Mouse (Mus musculus) limb, embryonic 11.5 days (tissue): Measurements from ENCODE around the gene Lce3d. TPM values are rescaled to one million over a fixed set of nuclear protein-coding genes. Genes with fewer than 3 reads are reported as not detected.
A peak's percentile ranks its signal among the peaks of the same experiment; 100 is the strongest.

Source experiments
- ATAC-seq: fragments of 200-750 bp; cut with Nextera tagmentation; 2 replicates; pipeline ENCODE4 v1.8.0; 2017; ENCODE audit warnings: low read depth; ENCODE audit not compliant: insufficient number of reproducible peaks, low FRiP score, low TSS enrichment
- DNase-seq: peaks from one replicate; pipeline ENCODE4 v3.0.0-alpha.2; 2015; ENCODE audit warnings: low spot score
- H3K27ac ChIP-seq: fragments of 300-500 bp; sonication (generic); replicated peaks from 2 replicates; pipeline ENCODE4 v1.5.1; 2014; ENCODE audit warnings: low read depth, mild to moderate bottlenecking, low read length
- H3K27me3 ChIP-seq: fragments of 300-500 bp; sonication (generic); 2 replicates; pipeline ENCODE4 v1.6.1; 2014; ENCODE audit warnings: mild to moderate bottlenecking, low read length, mixed read lengths; ENCODE audit not compliant: control insufficient read depth, insufficient read depth
- H3K36me3 ChIP-seq: fragments of 300-500 bp; sonication (generic); 2 replicates; pipeline ENCODE4 v1.6.1; 2014; ENCODE audit warnings: mild to moderate bottlenecking, low read length, moderate library complexity, mixed read lengths; ENCODE audit not compliant: control insufficient read depth, insufficient read depth
- H3K4me1 ChIP-seq: fragments of 300-500 bp; sonication (generic); 2 replicates; pipeline ENCODE4 v1.6.1; 2014; ENCODE audit warnings: low read length, mixed read lengths; ENCODE audit not compliant: control insufficient read depth, insufficient read depth
- H3K4me2 ChIP-seq: fragments of 300-500 bp; sonication (generic); 2 replicates; pipeline ENCODE4 v1.6.1; 2014; ENCODE audit warnings: low read depth, mild to moderate bottlenecking, moderate library complexity; ENCODE audit not compliant: severe bottlenecking
- H3K4me3 ChIP-seq: fragments of 300-500 bp; sonication (generic); 2 replicates; pipeline ENCODE4 v1.5.1; 2014; ENCODE audit warnings: low read depth, low read length
- H3K9ac ChIP-seq: fragments of 300-500 bp; sonication (generic); 2 replicates; pipeline ENCODE4 v1.6.1; 2014; ENCODE audit warnings: mild to moderate bottlenecking, low read length
- H3K9me3 ChIP-seq: fragments of 300-500 bp; sonication (generic); 2 replicates; pipeline ENCODE4 v1.6.1; 2016; ENCODE audit warnings: low read length; ENCODE audit not compliant: control insufficient read depth
- WGBS: fragments of 180-500 bp; shearing (Covaris S2); extraction: QIAGEN DNeasy Blood & Tissue Kit; methylation state at CpG from one replicate; pipeline ENCODE4 v1.1.7; 2014; 5-methylcytosine and 5-hydroxymethylcytosine counted together
- polyA plus RNA-seq: library from polyadenylated mRNA; unstranded; fragments of >200 nt; fragmentation: Nextera tagmentation; extraction: Ambion mirVana; gene quantifications from 2 replicates; pipeline ENCODE4 v1.2.1, GENCODE M21; 2014

Gene Lce3d
- polyA plus RNA-seq, 1 experiment from 2014 or later = not detected

GRCm38 (mm10) chr3:92998691-92999090, 41.5 kb downstream of the Lce3d start:
- H3K9ac ChIP-seq = no peak overlapping the region
- 7% methylated on average over 7 of the region's 7 CpGs for WGBS
- H3K4me2 ChIP-seq = no peak overlapping the region

GRCm38 (mm10) chr3:93000621-93001020, 43.4 kb downstream of the Lce3d start:
- H3K9me3 ChIP-seq = no peaks in the 10 kb centered on the region
- no peak overlapping the region for H3K9ac ChIP-seq
- no peaks in the 10 kb centered on the region for H3K4me1 ChIP-seq
- H3K4me3 ChIP-seq = no peak overlapping the region
- H3K27me3 ChIP-seq = no peaks in the 10 kb centered on the region
- ATAC-seq = no peak
- H3K27ac ChIP-seq = no peak overlapping the region
- no peak overlapping the region for H3K4me2 ChIP-seq
- no peak for DNase-seq
- WGBS = 87% methylated on average over 3 of the region's 3 CpGs
- H3K36me3 ChIP-seq = no peaks in the 10 kb centered on the region

More at GRCm38 (mm10) chr3:92998691-92999090, 41.5 kb downstream of the Lce3d start:
- Histone ChIP-seq H3K27me3 (no peaks in the 10 kb centered on the region), H3K4me1 (no peaks in the 10 kb centered on the region), H3K4me3 (no peak overlapping the region), H3K9me3 (no peaks in the 10 kb centered on the region), H3K36me3 (no peaks in the 10 kb centered on the region), H3K27ac (no peak overlapping the region)
- 0 out of 2 replicates have a peak, but pooled peaks have one; percentile 68 for ATAC-seq
- DNase-seq = peak; percentile 73

- H3K36me3 ChIP-seq = no peaks in the 10 kb centered on the region
- H3K4me2 ChIP-seq = no peak overlapping the region
- H3K4me3 ChIP-seq = no peak overlapping the region
- ATAC-seq = no peak
- 75% methylated on average over 4 of the region's 4 CpGs for WGBS
- no peaks in the 10 kb centered on the region for H3K9me3 ChIP-seq
- no peaks in the 10 kb centered on the region for H3K27me3 ChIP-seq
- H3K9ac ChIP-seq = no peak overlapping the region
- DNase-seq = no peak
- no peak overlapping the region for H3K27ac ChIP-seq
- no peaks in the 10 kb centered on the region for H3K4me1 ChIP-seq
Observed at GRCm38 (mm10) chr3:93002843-93003242, 45.7 kb downstream of the Lce3d start.

Other genes starting within 250 kb of the Lce3d start
- not detected in 2 replicates for gene Lce1e, start 248.3 kb upstream of the Lce3d start, polyA plus RNA-seq
- not detected in 2 replicates for gene Lce1f, start 237.0 kb upstream of the Lce3d start, polyA plus RNA-seq
- not detected in 2 replicates for gene Gm38119, start 218.3 kb upstream of the Lce3d start, polyA plus RNA-seq
- gene Lce1g, start 205.1 kb upstream of the Lce3d start, polyA plus RNA-seq = not detected in 2 replicates
- not detected in 2 replicates for gene Lce1h, start 192.3 kb upstream of the Lce3d start, polyA plus RNA-seq
- not detected in 2 replicates for gene Lce1i, start 178.5 kb upstream of the Lce3d start, polyA plus RNA-seq
- gene Lce1j, start 166.9 kb upstream of the Lce3d start, polyA plus RNA-seq = not detected in 2 replicates
- gene Lce1k, start 149.5 kb upstream of the Lce3d start, polyA plus RNA-seq = not detected in 2 replicates
- not detected in 2 replicates for gene Kprp, start 130.1 kb upstream of the Lce3d start, polyA plus RNA-seq
- gene Lce1l, start 106.1 kb upstream of the Lce3d start, polyA plus RNA-seq = not detected in 2 replicates
- not detected in 2 replicates for gene 2310050C09Rik, start 87.2 kb upstream of the Lce3d start, polyA plus RNA-seq
- gene Lce3a, start 31.2 kb upstream of the Lce3d start, polyA plus RNA-seq = not detected in 2 replicates
- gene Lce3b, start 24.4 kb upstream of the Lce3d start, polyA plus RNA-seq = not detected in 2 replicates
- gene Lce3c, start 12.9 kb upstream of the Lce3d start, polyA plus RNA-seq = not detected in 2 replicates
- not detected in 2 replicates for gene Lce3e, start 9.7 kb downstream of the Lce3d start, polyA plus RNA-seq
- not detected in 2 replicates for gene Lce3f, start 34.8 kb downstream of the Lce3d start, polyA plus RNA-seq
- gene Crct1, start 58.3 kb downstream of the Lce3d start, polyA plus RNA-seq = not detected in 2 replicates
- gene Lce1m, start 61.7 kb downstream of the Lce3d start, polyA plus RNA-seq = not detected in 2 replicates
- not detected in 2 replicates for gene Gm4858, start 111.4 kb downstream of the Lce3d start, polyA plus RNA-seq
- not detected in 2 replicates for gene Crnn, start 187.4 kb downstream of the Lce3d start, polyA plus RNA-seq
- not detected in 2 replicates for gene Flg2, start 239.9 kb downstream of the Lce3d start, polyA plus RNA-seq